Comparison of ENCODE assay signal across 14 mouse cellular contexts in genomic region chr17:45933034-45933433, GRCm38 (mm10).
"Had no signal": no experiment of that assay in that cellular context is flagged by ENCODE, and none has a peak within 500 bp of the region (broad histone marks: within the 10 kb centered on the region; RNA-seq: fewer than 3 reads in every experiment).

No protein-coding gene starts in this region.

- H3K4me3 ChIP-seq: layer of hippocampus, adult 2 months; liver, embryonic 15.5 days; midbrain, embryonic 12.5 days had no signal

- H3K27me3 ChIP-seq: liver, embryonic 15.5 days had no signal

- H3K9me3 ChIP-seq: liver, embryonic 15.5 days; midbrain, embryonic 12.5 days had no signal

- H3K9ac ChIP-seq: liver, embryonic 15.5 days; lung, embryonic 14.5 days; midbrain, embryonic 12.5 days had no signal

- H3K27ac ChIP-seq: layer of hippocampus, adult 2 months; liver, embryonic 15.5 days had no signal

- H3K36me3 ChIP-seq: liver, embryonic 15.5 days; midbrain, embryonic 12.5 days had no signal

- DNase-seq: kidney, postnatal 10 days; left cerebral cortex, postnatal 4 days; lung, embryonic 14.5 days; lung, postnatal 10 days; lung, postnatal 4 days; right cerebral cortex, adult 18-20 months; right cerebral cortex, postnatal 25 days; spleen, adult 18-20 months; thymus, adult 2 months; thymus, postnatal 25 days had no signal

- H3K4me2 ChIP-seq: liver, embryonic 11.5 days; liver, embryonic 15.5 days; lung, embryonic 14.5 days; midbrain, embryonic 12.5 days had no signal
